Mouse (Mus musculus): Measurements from ENCODE around the gene Qrich2.

GRCm38 (mm10) chr11:116506151-116506875 is 40.3 kb upstream of the Qrich2 start:
- TF ChIP-seq POLR2A (IDR thresholded peaks at IDR 0.05; ENCODE audit: extremely low read depth, insufficient read depth, low read length), result no peak
- no peak for TF ChIP-seq CTCF (IDR thresholded peaks at IDR 0.05; ENCODE audit: extremely low read depth, insufficient read depth, low read length)

Measured in cortical plate, adult 2 months (tissue).